Comparison of ENCODE assay signal across 8 mouse cellular contexts in genomic region chr8:54493110-54493509, GRCm38 (mm10). TPM values are rescaled to one million over a fixed set of nuclear protein-coding genes. Genes with fewer than 3 reads are reported as not detected.
DNase-seq lines count a peak whose midpoint lies in the region; ATAC-seq and TF ChIP-seq lines count a peak whose summit lies in the region.

No protein-coding gene starts in this region.

- H3K27me3 ChIP-seq in forebrain, embryonic 10.5 days (ENCODE audit: poor library complexity, severe bottlenecking): peaks cover 19% of the 10 kb centered on the region

- H3K4me3 ChIP-seq in left cerebral cortex, adult 2 months: no peak overlapping the region
- H3K4me3 ChIP-seq in ES-E14 (ENCODE audit: insufficient read depth in 1 of 2, low read depth in 1 of 2, low read length in 2 of 2, poor library complexity in 1 of 2, severe bottlenecking in 1 of 2): no peak overlapping the region
- H3K4me3 ChIP-seq in forebrain, embryonic 10.5 days: no peak overlapping the region

- intact Hi-C loops in left cerebral cortex, adult 2 months (cut with DNase I): loop anchor here (1.0 to 5.0 kb wide), 5 partner anchors 416 to 886 kb away; partner anchors contain the start of gene Vegfc

- no peaks in the 10 kb centered on the region for H3K9me3 ChIP-seq in ES-E14 (ENCODE audit: control insufficient read depth, insufficient read depth, low read depth, low read length)
- H3K9me3 ChIP-seq in forebrain, embryonic 10.5 days: no peaks in the 10 kb centered on the region

- peak overlapping the region; percentile 53; the same call in 1 of the 2 replicates for H3K27ac ChIP-seq in left cerebral cortex, adult 2 months
- H3K27ac ChIP-seq in ES-E14 (ENCODE audit: insufficient read depth, low read depth, low read length, poor library complexity, severe bottlenecking): no peak overlapping the region
- H3K27ac ChIP-seq in forebrain, embryonic 10.5 days: no peak overlapping the region

- WGBS in forebrain, embryonic 10.5 days: 18% methylated on average over 6 of the region's 6 CpGs

- no peaks in the 10 kb centered on the region for H3K4me1 ChIP-seq in ES-E14 (ENCODE audit: control insufficient read depth in 2 of 2, insufficient read depth in 2 of 2, low read length in 2 of 2, poor library complexity in 1 of 2)
- H3K4me1 ChIP-seq in forebrain, embryonic 10.5 days: no peaks in the 10 kb centered on the region

- H3K9ac ChIP-seq in ES-E14 (ENCODE audit: insufficient read depth, low read depth, low read length, poor library complexity, severe bottlenecking): no peak overlapping the region

- peak; percentile 92 for TF ChIP-seq CTCF in left cerebral cortex, adult 2 months (IDR thresholded peaks at IDR 0.05)
- TF ChIP-seq CTCF in brain, embryonic 14.5 days (IDR thresholded peaks at IDR 0.05; ENCODE audit: borderline replicate concordance, extremely low read depth, insufficient read depth, insufficient read length): peak; percentile 84

- ATAC-seq in megakaryocyte-erythroid progenitor cell, adult 5-6 weeks (replicated peaks; ENCODE audit: low FRiP score, low TSS enrichment, poor library complexity, severe bottlenecking): peak; percentile 73

- no peak for TF ChIP-seq POLR2A in brain, embryonic 14.5 days (IDR thresholded peaks at IDR 0.05; ENCODE audit: borderline replicate concordance, extremely low read depth, insufficient read depth, insufficient read length, poor library complexity, severe bottlenecking)

- peak; percentile 53 to 60 for DNase-seq in left cerebral cortex, adult 2 months (ENCODE audit: extremely low spot score in 1 of 2, low spot score in 2 of 2)
- no peak for DNase-seq in left cerebral cortex, adult 11 months (ENCODE audit: low spot score)
- peak; percentile 58 for DNase-seq in ES-E14 (ENCODE audit: low read depth, low spot score)
- DNase-seq in brain, embryonic 14.5 days (ENCODE audit: low read depth): peak; percentile 89
- DNase-seq in forebrain, embryonic 10.5 days (ENCODE audit: extremely low spot score, low spot score): peak; percentile 51
- peak; percentile 21 to 70 for DNase-seq in kidney, postnatal 36 days
- DNase-seq in thymus, postnatal 14 days: peak; percentile 37

- in situ Hi-C loops in ES-E14 (cut with MboI; ENCODE audit: low sequenced_read_pairs in 2 of 2, unreplicated experiment in 2 of 2): loop anchor here in 1 of 2 experiments (25.0 kb wide), 1 partner anchor 631 kb away; no protein-coding TSS in a partner anchor

- H3K36me3 ChIP-seq in ES-E14 (ENCODE audit: control insufficient read depth, insufficient read depth, low read length, poor library complexity, severe bottlenecking): no peaks in the 10 kb centered on the region
- H3K36me3 ChIP-seq in forebrain, embryonic 10.5 days (replicated peaks): no peaks in the 10 kb centered on the region

TF ChIP-seq in ES-E14, 5 proteins besides CTCF, POLR2A, EP300 and RAD21:
- no peak for TF ChIP-seq CHD2 (IDR thresholded peaks at IDR 0.05; ENCODE audit: low read depth, low read length)
- TF ChIP-seq MAFK (IDR thresholded peaks at IDR 0.05; ENCODE audit: insufficient read depth, low read depth, low read length): no peak
- peak; percentile 17; the same call in 1 of the 2 replicates for TF ChIP-seq ZC3H11A (IDR thresholded peaks at IDR 0.05; ENCODE audit: borderline replicate concordance, low read depth, low read length)
- no peak for TF ChIP-seq HCFC1 (IDR thresholded peaks at IDR 0.05; ENCODE audit: borderline replicate concordance, insufficient read depth, low read length)

RNA-seq across cellular contexts. Expression of gene Asb5, which starts 36.3 kb away (rescaled TPM):
- total RNA-seq in left cerebral cortex, adult 2 months (2021): 1 to 10 TPM; 1.9 to 2.0 TPM
- 0.18 TPM in 1 of 2 replicates, not detected in the other for total RNA-seq in ES-E14 (2012; rRNA removed)
- polyA plus RNA-seq in brain, embryonic 14.5 days (2012; rRNA removed): 1.6 and 2.0 TPM in 2 replicates
- 4.0 and 4.9 TPM in 2 replicates for polyA plus RNA-seq in forebrain, embryonic 10.5 days (2016; fragmentation: Nextera tagmentation; extraction: Ambion mirVana)
- not detected in 2 replicates for total RNA-seq in megakaryocyte-erythroid progenitor cell, adult 5-6 weeks (2014; fragmentation: Nextera tagmentation)
- not detected in 2 replicates for total RNA-seq in megakaryocyte-erythroid progenitor cell, adult 5-6 weeks (2017)

RNA-seq across cellular contexts. Expression of gene Spcs3, which starts 36.7 kb away (rescaled TPM):
- 10 to 100 TPM; 65.5 to 70.2 TPM for total RNA-seq in left cerebral cortex, adult 2 months (2021)
- 78.5 and 98.1 TPM in 2 replicates for total RNA-seq in ES-E14 (2012; rRNA removed)
- 22.6 and 26.9 TPM in 2 replicates for polyA plus RNA-seq in brain, embryonic 14.5 days (2012; rRNA removed)
- polyA plus RNA-seq in forebrain, embryonic 10.5 days (2016; fragmentation: Nextera tagmentation; extraction: Ambion mirVana): 91.4 and 99.6 TPM in 2 replicates
- 110 and 122 TPM in 2 replicates for total RNA-seq in megakaryocyte-erythroid progenitor cell, adult 5-6 weeks (2014; fragmentation: Nextera tagmentation)
- total RNA-seq in megakaryocyte-erythroid progenitor cell, adult 5-6 weeks (2017): 117 and 132 TPM in 2 replicates
